Mouse (Mus musculus) liver, adult (tissue): ENCODE data around the gene Egln1.

ENCODE experiments used
- GATA4 ChIP-seq: IDR thresholded peaks from 2 replicates; pipeline ENCODE4 v1.6.1; 2014; ENCODE audit warnings: mild to moderate bottlenecking, low read length; ENCODE audit not compliant: insufficient replicate concordance

Gene Egln1

GRCm38 (mm10) chr8:124892596-124892995, 56.5 kb downstream of the Egln1 start:
- no peak for TF ChIP-seq GATA4

- TF ChIP-seq GATA4: no peak
Measured at GRCm38 (mm10) chr8:124888385-124888784, 60.7 kb downstream of the Egln1 start.

- no peak for TF ChIP-seq GATA4
Measured at GRCm38 (mm10) chr8:124878946-124879526, 70.1 kb downstream of the Egln1 start.

DNA sequence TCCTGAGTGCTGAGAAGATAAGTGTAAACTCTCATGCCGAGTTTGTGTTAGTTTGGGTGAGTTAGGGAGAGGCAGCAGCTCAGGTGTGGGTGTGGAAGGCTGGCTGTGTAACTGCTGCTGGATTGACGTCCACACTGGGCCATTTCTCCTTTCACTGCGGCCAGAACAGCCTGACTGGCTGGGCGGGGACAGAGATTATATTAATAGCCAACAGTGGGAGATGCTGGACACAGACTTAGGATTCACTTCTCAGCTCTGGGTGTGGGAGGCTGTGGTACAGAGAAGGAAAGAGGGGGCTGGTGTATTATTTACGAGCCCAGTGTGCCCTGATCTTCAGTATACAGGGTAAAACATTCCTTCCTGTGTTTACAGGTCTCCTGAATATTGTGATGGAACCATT, 71.0 kb downstream of the Egln1 start:
- no peak for TF ChIP-seq GATA4

DNA sequence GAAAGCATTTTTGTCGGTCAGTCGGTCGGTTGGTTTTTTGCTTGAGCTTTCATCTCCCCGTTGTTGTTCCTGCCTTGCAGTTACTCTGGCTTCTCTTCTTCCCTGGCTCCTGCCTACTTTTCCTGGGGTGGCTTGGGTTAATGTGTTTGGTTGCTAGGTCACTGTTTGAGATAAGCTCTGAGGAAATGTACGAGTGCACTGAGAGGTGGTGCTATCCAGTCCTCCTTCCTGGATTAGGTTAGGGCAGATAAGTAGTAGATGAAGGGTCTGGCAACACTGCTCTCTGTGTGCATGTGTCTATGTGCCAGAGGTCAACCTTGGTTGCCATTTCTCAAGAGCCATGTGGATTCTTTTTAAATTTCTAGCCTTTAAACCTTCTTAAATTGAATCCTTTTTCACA, 76.4 kb downstream of the Egln1 start:
- TF ChIP-seq GATA4: no peak

DNA sequence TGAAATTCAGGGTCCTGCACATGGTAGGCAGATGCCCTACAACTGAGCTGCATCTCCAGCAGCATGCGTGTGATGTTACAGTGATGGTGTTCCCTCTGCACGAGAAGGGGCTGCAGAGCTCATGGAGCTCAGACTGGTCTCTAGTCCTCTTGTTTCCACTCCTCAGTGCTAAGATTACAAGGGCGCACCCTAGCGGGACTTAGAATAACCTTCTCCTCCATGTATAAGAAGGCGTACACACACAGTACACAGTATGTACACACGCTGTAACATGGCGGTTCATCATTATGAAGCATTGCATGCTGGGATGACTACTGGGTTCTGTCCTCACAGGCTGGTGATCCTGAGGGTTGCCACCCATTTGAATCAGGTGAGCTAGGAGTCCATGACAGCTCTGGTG, 77.0 kb downstream of the Egln1 start:
- TF ChIP-seq GATA4: no peak

GRCm38 (mm10) chr8:124871474-124871873, 77.7 kb downstream of the Egln1 start:
- TF ChIP-seq GATA4: no peak

DNA sequence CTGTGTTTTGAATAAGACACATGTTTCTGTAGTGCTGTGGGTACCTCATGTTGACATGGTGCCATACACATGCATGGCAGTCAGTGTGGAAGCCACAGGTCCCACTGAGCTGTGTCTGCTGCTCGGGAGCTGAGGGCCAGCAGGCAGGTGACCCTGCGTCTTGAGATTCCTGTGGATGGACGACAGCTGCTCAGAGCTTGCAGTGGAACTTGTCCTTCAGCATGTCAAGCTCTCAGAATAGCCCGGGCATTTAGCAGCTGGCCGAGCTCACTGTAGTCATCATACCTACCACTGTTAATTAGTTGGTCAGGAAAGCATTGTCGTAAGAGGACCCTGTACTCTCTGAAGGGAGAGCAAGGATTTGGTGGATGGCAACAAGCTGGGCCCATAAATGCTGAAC, 79.4 kb downstream of the Egln1 start:
- TF ChIP-seq GATA4: no peak

DNA sequence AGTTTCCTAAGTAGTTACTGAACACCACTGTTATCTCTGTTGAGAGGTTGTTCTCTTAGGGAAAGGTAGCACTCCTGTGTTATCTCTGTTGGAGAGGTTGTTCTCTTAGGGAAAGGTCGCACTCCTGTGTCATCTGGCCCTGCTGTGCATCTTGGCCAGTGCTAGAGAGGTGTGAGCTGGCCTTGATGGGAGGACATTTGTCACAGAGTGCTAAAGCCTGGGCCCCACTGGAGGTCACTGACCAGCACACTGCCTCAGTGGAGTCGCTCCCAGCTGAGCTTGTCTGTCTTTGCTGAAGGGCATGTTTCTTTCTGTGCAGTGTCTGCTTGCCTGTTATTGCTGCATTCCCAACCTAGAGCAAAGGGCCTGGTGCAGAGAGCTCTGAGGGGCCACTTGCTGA, 82.0 kb downstream of the Egln1 start:
- no peak for TF ChIP-seq GATA4

- TF ChIP-seq GATA4: no peak
Measured at GRCm38 (mm10) chr8:124866669-124867068, 82.5 kb downstream of the Egln1 start.

DNA sequence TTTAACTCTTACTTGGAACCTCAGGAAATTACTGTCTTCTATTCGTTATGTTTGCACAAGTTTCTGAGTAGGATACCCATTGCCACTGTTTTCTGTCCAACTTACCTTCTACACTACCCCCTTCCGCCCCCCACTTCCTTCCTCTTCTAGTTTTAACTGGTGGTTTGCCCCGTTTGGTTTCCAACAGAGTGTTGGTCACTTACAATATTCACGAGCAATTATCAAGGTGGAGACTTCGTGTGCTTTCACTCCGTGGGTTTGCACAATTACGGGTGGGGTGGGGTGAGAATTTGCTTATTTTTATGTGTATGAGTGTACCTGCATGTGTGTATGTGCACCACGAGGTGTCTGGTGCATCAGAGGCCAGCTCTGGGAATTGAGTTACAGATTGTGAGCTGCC, 85.4 kb downstream of the Egln1 start:
- TF ChIP-seq GATA4: no peak

DNA sequence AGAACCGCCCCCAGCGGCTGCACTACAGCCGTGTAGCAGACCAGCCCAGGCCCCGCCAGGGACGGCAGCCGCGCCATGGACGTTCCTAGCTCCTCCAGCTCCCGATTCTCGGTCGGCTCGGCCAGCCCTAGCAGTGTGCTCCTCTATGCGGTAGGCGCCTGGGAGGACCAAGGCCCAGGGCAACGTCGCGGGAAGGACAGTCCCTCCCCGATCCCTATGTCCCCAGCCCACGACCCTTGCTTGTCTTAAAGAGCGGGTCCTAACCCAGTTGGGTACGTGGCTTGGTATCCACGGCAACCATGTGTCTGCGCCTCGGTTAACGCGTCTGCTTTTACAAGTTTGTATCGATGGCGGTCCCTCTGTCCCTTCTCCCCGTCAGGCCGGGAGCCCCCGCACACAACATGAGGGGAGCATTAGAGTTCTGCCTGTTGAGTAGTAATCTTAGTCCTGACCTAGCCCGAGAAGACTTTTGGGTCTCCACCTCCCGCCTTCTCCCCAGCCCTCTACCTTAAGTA, 85.9 kb downstream of the Egln1 start:
- TF ChIP-seq GATA4: no peak

DNA sequence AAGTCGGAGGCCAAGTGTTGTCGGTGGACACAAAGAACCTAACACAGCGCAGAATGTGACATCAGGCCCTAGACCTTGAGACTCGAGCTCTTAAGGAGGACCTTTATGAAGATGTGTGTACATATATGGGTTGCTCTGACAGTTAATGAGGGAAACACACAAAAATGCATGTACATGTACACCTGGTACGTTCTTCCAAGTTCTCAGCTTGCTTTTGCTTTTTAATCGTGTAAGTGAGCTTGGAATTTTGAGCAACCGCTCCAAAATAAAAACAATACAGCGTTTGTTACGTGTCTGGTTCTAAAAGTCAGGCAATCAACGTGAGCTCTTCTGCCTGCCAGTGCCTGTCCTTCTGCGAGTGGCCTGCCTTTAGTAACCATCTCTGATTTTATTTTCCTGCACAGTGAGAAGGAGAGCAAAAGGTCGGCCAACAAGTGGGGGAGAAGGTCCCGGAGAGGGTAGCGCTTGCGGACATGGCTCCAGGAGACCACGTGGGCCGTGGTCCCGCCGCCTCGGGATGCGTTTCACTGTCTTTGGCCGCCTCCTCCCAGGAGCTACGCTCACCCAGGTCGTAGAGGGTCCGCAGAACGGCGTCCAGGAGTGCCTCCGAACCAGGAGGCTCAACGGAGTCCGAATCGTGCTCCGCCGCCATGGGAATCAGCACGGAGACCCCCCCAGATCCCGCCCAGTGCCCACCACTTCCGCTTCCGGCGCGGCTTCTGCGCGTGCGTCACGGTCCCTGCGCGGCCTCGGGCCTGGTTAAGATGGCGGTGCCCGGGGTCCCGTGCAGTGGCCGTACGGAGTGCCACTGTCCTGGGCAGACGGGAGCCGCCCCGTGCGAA, 86.6 kb downstream of the Egln1 start, which contains the start of the genes Gnpat and 2810004N23Rik:
Gnpat (plus strand) TSS at position 713 of the 842 bp plus-strand sequence.
2810004N23Rik (minus strand) TSS at position 800 of the 842 bp plus-strand sequence.
- TF ChIP-seq GATA4: peak; percentile 58; the same call in 1 of the 2 replicates

DNA sequence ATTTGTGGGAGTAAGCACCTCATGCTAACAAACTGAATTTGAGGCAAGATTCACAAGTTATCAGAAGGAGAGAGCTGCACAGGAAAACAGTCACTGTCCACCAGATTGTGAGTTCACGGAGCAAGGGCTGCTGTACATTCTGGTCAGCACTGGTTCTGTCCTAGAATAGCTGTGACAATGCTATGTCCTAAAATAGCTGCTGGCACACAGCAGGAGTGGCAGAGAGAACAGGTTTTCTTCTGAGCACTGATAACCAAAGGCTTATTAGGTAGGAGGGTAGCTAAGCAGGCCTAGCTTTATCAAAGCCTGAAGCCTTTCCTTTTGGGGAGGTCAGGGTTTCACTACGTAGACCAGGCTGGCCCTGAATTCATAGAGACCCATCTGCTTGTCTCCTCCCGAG, 88.9 kb downstream of the Egln1 start:
- TF ChIP-seq GATA4: no peak

DNA sequence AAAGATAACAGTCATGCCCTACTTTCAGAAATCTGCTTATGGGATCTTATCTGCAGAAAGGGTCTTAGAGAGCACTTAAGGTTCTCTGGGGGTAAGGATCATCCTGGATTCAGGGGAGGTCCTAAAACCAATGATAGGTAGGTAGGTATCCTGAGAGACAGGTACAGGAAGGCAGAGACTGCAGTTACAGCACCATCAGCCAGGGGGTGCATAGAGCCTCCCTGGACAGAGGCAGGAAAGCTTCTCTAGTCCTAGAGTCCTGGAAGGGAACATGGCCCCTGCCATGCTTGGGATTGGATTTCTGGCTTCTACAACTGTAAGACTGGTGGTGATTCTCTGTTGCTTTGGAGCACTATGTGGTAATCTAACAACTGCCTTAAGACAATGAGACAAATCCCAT, 89.7 kb downstream of the Egln1 start:
- TF ChIP-seq GATA4: no peak
